Mouse (Mus musculus) stomach, postnatal 0 days (tissue): Measurements from ENCODE around the gene Phox2a.

Experiments
- CTCF ChIP-seq: IDR thresholded peaks from 2 replicates; pipeline ENCODE4 v1.5.1; 2016; ENCODE audit warnings: antibody characterized with exemption, low read depth, mild to moderate bottlenecking, moderate library complexity
- EP300 ChIP-seq: optimal IDR thresholded peaks from 2 replicates; pipeline ENCODE3; 2016; ENCODE audit warnings: antibody characterized with exemption

DNA sequence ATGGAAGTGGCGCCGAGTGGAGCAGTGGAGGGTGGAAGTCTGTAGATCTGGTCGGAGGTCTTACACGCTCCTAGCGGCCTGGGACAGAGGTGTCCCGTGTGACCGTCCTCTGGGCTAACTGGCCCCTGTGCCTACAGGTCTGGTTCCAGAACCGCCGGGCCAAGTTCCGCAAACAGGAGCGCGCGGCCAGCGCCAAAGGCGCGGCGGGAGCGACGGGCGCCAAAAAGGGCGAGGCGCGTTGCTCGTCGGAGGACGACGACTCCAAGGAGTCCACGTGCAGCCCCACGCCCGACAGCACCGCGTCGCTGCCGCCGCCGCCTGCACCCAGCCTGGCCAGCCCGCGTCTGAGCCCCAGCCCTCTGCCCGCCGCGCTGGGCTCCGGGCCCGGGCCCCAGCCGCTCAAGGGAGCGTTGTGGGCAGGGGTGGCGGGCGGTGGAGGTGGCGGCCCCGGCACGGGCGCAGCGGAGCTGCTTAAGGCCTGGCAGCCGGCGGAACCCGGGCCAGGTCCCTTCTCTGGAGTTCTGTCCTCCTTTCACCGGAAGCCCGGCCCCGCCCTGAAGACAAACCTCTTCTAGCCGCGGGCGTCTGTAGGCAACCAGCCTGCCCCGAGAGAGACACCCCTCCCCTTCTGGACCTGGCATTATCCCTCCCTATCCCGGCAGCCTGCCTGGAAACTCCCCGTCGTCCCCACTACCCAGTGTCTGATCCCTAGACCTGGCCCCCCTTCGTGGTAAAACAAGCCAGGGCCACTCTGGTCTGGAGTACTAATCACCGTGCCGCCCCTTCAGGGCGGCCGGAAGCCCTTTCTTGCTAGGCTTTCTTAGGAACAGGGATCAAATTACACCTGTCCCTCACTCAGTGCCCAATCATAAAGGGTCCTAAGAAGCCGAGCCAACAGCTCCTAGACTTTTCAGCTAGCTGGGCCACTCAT lies 3.7 kb downstream of the Phox2a start:
- TF ChIP-seq CTCF, result no peak
- no peak for TF ChIP-seq EP300
